ENCODE assay signal across 13 mouse cellular contexts in genomic region chr11:119709239-119709638, GRCm38 (mm10).
A peak's percentile ranks its signal among the peaks of the same experiment; 100 is the strongest.
DNase-seq lines count a peak whose midpoint lies in the region; ATAC-seq and TF ChIP-seq lines count a peak whose summit lies in the region.
"Had no signal": no experiment of that assay in that cellular context is flagged by ENCODE, and none has a peak within 500 bp of the region (broad histone marks: within the 10 kb centered on the region; RNA-seq: fewer than 3 reads in every experiment).

No protein-coding gene starts in this region.

- peak; percentile 40 for DNase-seq in lung, postnatal 0 days (ENCODE audit: low spot score)
- DNase-seq in lung, adult 18-20 months = no peak
- no peak for DNase-seq in urinary bladder, adult 2 months (ENCODE audit: low spot score)
- DNase-seq: cerebellum, adult 18-20 months; heart, adult 11 months; retina, postnatal 1 day had no signal

- no peak overlapping the region for H3K27ac ChIP-seq in lung, postnatal 0 days (ENCODE audit: low read length)
- 0 out of 2 replicates have a peak overlapping the region, but pooled peaks have one; percentile 37 for H3K27ac ChIP-seq in hindbrain, embryonic 16.5 days (ENCODE audit: low read depth, low read length)
- H3K27ac ChIP-seq in neural tube, embryonic 15.5 days (replicated peaks) = peak overlapping the region; percentile 14
- H3K27ac ChIP-seq in liver, embryonic 12.5 days = no peak overlapping the region

- no peaks in the 10 kb centered on the region for H3K27me3 ChIP-seq in lung, postnatal 0 days (replicated peaks; ENCODE audit: insufficient read depth, low read length)
- no peaks in the 10 kb centered on the region for H3K27me3 ChIP-seq in hindbrain, embryonic 16.5 days (replicated peaks; ENCODE audit: control insufficient read depth, insufficient read depth, low read length)
- no peaks in the 10 kb centered on the region for H3K27me3 ChIP-seq in neural tube, embryonic 15.5 days (replicated peaks)
- H3K27me3 ChIP-seq in liver, embryonic 12.5 days (replicated peaks) = no peaks in the 10 kb centered on the region
- H3K27me3 ChIP-seq: megakaryocyte, embryonic 14.5 days had no signal

- no peaks in the 10 kb centered on the region for H3K9me3 ChIP-seq in lung, postnatal 0 days (ENCODE audit: low read length)
- H3K9me3 ChIP-seq in hindbrain, embryonic 16.5 days (ENCODE audit: control insufficient read depth, low read length) = no peaks in the 10 kb centered on the region
- H3K9me3 ChIP-seq in neural tube, embryonic 15.5 days (replicated peaks) = no peaks in the 10 kb centered on the region
- H3K9me3 ChIP-seq in liver, embryonic 12.5 days (replicated peaks) = no peaks in the 10 kb centered on the region

- no peak for ATAC-seq in lung, postnatal 0 days
- peak; percentile 85 for ATAC-seq in common myeloid progenitor, adult 5-6 weeks (replicated peaks; ENCODE audit: low read depth, poor library complexity, severe bottlenecking)
- peak; percentile 54; the same call in 1 of the 2 replicates for ATAC-seq in hindbrain, embryonic 16.5 days
- no peak for ATAC-seq in neural tube, embryonic 15.5 days (ENCODE audit: low FRiP score)
- ATAC-seq in liver, embryonic 12.5 days = no peak
- ATAC-seq: inflammation-experienced regulatory T-cells, adult 6 months had no signal

- 50% methylated on average over 4 of the region's 4 CpGs for WGBS in lung, postnatal 0 days
- 34% methylated on average over 4 of the region's 4 CpGs for whole genome bisulfite sequencing in hindbrain, embryonic 16.5 days
- 32% methylated on average over 4 of the region's 4 CpGs for WGBS in neural tube, embryonic 15.5 days
- 40% methylated on average over 4 of the region's 4 CpGs for WGBS in liver, embryonic 12.5 days (ENCODE audit: insufficient replicate concordance)

- H3K9ac ChIP-seq in lung, postnatal 0 days (replicated peaks; ENCODE audit: low read depth) = no peak overlapping the region
- no peak overlapping the region for H3K9ac ChIP-seq in hindbrain, embryonic 16.5 days (ENCODE audit: low read depth, low read length)
- H3K9ac ChIP-seq in neural tube, embryonic 15.5 days (replicated peaks) = 0 out of 2 replicates have a peak overlapping the region, but pooled peaks have one; percentile 6
- no peak overlapping the region for H3K9ac ChIP-seq in liver, embryonic 12.5 days

- no peaks in the 10 kb centered on the region for H3K4me1 ChIP-seq in lung, postnatal 0 days (ENCODE audit: insufficient read depth, low read depth, low read length)
- peaks cover 5% of the 10 kb centered on the region for H3K4me1 ChIP-seq in hindbrain, embryonic 16.5 days (ENCODE audit: control insufficient read depth, insufficient read depth, low read depth, low read length)
- peaks cover 27% of the 10 kb centered on the region for H3K4me1 ChIP-seq in neural tube, embryonic 15.5 days
- peaks cover 21% of the 10 kb centered on the region for H3K4me1 ChIP-seq in liver, embryonic 12.5 days

- H3K4me2 ChIP-seq in lung, postnatal 0 days (replicated peaks; ENCODE audit: low read depth, low read length) = no peak overlapping the region
- H3K4me2 ChIP-seq in hindbrain, embryonic 16.5 days (ENCODE audit: low read length) = no peak overlapping the region
- no peak overlapping the region for H3K4me2 ChIP-seq in neural tube, embryonic 15.5 days
- no peak overlapping the region for H3K4me2 ChIP-seq in liver, embryonic 12.5 days
- H3K4me2 ChIP-seq: liver, embryonic 11.5 days had no signal

- H3K36me3 ChIP-seq in lung, postnatal 0 days (ENCODE audit: insufficient read depth, low read length) = no peaks in the 10 kb centered on the region
- no peaks in the 10 kb centered on the region for H3K36me3 ChIP-seq in hindbrain, embryonic 16.5 days (ENCODE audit: control insufficient read depth, insufficient read depth, low read length)
- no peaks in the 10 kb centered on the region for H3K36me3 ChIP-seq in neural tube, embryonic 15.5 days
- no peaks in the 10 kb centered on the region for H3K36me3 ChIP-seq in liver, embryonic 12.5 days

- H3K4me3 ChIP-seq in lung, postnatal 0 days (ENCODE audit: low read depth, low read length) = no peak overlapping the region
- no peak overlapping the region for H3K4me3 ChIP-seq in hindbrain, embryonic 16.5 days (ENCODE audit: low read length)
- H3K4me3 ChIP-seq in neural tube, embryonic 15.5 days (replicated peaks) = no peak overlapping the region
- H3K4me3 ChIP-seq in liver, embryonic 12.5 days = no peak overlapping the region
- H3K4me3 ChIP-seq: megakaryocyte, embryonic 14.5 days had no signal

- no peak for TF ChIP-seq EP300 in lung, postnatal 0 days (IDR thresholded peaks at IDR 0.05)

- no peak for TF ChIP-seq CTCF in lung, postnatal 0 days (IDR thresholded peaks at IDR 0.05)

Comparison
In these comparisons a context has a peak if more than half of its experiments do, and no peak if none do; other contexts are left out.
1. ATAC-seq: peak in common myeloid progenitor, adult 5-6 weeks (single experiment) and hindbrain, embryonic 16.5 days (single experiment); none in lung, postnatal 0 days (single experiment), neural tube, embryonic 15.5 days (single experiment) and liver, embryonic 12.5 days (single experiment).
2. H3K27ac ChIP-seq: peak in hindbrain, embryonic 16.5 days (single experiment) and neural tube, embryonic 15.5 days (single experiment); none in lung, postnatal 0 days (single experiment) and liver, embryonic 12.5 days (single experiment).